Mouse (Mus musculus) liver, adult 2 months (tissue): Measurements from ENCODE around the gene Cfap77.

ENCODE experiments used
- CTCF ChIP-seq: fragments of 200-500 bp; IDR thresholded peaks from 2 replicates; pipeline ENCODE4 v1.5.1; 2011; ENCODE audit warnings: low read depth, low read length, control low read depth
- POLR2A ChIP-seq: fragments of 200-500 bp; IDR thresholded peaks from 2 replicates; pipeline ENCODE4 v1.6.1; 2011; ENCODE audit warnings: low read length, control low read depth; ENCODE audit not compliant: insufficient read depth; ENCODE audit errors: extremely low read depth

GRCm38 (mm10) chr2:28945388-28945787 is 109.5 kb downstream of the Cfap77 start:
- no peak for TF ChIP-seq POLR2A
- TF ChIP-seq CTCF = no peak
